Mouse (Mus musculus): ENCODE results near the gene B4galt4.
"Not testable (repeated sequence)": the region's sequence is repeated elsewhere in the genome, so short reads cannot be mapped to it uniquely, and the experiment has no call there.

Gene B4galt4

DNA sequence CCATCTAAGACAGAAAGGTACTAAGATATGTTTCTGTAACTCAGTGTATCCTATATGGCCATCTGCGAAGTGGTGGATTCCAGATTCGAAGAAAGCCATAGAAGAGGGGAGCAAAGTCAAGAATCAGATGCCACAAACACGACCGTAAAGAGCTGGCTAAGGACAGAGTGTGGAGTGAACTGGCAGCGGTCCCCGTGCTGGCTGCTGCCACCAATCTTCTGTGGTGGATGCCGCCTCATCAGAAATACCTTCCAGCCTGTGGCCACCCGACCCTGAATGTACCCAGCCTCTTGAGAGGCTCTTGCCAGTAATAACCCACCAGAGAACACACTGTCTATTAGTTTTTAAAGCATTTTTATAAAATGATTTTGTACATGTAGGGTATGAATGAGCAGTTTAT, 26.3 kb downstream of the B4galt4 start:
- DNase-seq (ENCODE audit: low spot score in 2 of 2): no peak

DNA sequence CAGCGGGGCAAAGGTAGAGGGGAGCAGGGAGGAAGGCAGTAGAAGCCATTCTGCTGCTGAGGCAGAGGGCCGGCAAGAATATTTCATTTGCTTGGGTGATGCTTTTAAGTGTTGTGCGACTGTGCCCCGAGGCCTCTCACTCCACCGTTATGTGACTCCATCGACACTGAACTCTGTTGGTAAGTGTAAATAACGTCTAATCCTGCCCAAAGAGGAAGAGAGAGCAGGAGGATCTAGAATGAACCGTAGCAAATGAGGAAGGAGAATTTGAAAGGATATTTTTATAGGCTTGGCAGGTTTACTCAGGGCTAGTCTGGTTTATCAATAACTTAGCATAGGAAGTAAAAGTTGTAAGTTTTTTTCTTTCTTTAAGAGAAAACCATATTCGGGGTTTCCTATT, 27.5 kb downstream of the B4galt4 start:
- DNase-seq (ENCODE audit: low spot score in 2 of 2): no peak

DNA sequence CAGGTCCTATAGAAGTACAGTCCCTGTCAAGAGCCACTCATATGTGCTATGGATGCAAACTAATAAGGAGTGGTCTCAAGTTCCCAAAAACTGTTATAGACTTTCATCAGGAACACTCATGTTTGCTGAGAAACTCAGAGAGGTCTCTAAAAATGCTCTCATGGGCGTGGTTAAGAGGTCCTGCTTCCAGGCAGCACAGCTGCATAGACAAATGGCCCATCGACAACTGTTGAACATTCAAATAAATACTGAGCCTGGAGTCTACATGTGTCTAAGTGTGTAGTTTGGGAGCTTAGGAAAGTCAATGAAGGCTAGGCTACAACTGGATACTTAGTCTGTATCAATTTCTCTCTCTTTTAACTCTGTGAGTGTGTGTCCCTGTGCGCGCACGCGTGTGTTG, 29.1 kb downstream of the B4galt4 start:
- DNase-seq (ENCODE audit: low spot score in 2 of 2): no peak

DNA sequence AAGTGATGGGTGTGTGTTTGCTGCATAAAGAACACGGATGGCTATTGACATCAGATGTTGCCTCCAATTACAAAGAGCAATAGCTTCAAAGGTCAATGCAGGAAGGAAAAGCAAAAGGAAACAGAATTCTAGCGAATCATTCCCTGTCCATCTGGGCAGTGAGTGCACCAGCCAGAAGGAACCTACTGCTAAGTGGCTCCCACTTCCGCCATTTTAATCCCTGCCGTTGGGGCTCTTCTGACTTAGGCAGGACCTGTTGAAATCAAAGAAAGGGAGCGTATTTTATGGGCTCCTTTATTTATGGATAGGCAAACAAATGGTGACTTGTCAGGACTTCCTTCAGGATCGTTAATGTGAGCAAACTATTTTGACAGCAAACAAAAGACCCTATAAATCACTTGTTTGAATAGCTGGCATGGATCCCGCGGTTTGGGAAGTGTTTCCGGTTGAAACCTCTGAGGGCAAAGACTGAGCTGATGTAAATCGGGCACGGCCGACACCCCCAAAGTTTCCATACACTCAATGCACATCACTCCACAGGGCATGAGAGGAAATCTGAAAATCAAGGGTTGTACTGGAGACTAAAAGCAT, 30.9 kb downstream of the B4galt4 start:
- DNase-seq (ENCODE audit: low spot score in 2 of 2): no peak

DNA sequence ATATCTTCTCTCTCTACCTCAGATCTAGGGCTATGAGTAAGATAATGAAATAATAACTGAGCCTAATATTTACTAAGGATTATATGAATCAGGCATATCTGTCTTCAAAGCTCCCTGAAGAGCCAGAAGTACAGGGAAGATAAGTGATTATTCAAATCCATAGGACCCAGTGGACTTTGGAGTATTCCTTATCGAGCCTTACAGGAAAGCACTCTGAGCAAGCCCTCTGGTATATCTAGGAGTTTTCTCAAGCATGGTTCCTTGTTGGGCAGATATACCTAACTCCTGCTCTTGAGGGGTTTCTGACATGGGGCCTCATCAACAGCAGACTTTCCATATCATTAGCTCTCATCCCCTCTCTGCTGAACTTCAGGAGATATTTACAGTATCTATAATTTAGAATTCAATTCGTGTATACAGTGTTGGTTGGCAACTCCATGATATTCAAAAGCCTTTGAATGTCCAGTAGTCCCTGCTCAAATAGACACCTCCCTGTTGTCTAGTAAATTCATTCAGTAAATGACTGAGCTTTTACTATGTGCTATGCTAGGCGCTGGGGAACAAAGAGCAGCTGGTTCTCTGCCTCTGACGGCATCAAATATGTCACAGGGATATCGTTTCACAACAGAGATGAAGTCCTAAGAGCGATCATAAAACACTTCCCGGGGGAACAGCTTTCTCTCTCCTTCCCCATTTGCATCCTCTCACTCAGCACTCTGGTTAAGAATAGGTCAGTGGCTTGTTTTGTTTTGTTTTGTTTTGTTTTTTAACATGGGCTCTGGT, 33.1 kb downstream of the B4galt4 start:
- no peak for DNase-seq (ENCODE audit: low spot score in 2 of 2)

DNA sequence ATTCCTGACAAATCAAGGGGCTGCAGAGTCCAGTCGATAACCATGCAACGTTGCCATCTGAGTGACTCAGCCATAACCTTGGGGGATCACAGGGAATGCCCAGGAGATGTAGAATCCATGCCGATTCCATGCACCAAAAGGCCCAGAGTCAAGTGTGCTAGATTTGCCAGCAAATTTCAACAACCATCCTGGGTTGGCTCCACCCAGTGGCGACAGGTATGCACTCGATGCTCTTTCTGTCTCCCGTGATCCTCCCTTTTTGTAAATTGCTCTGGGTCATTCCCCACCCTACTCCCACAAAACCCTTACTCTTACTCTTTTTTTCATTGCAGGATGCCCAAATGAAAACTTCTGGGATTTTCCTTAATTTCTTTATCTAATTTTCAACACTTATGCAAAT, 34.3 kb downstream of the B4galt4 start:
- no peak for DNase-seq (ENCODE audit: low spot score in 2 of 2)

DNA sequence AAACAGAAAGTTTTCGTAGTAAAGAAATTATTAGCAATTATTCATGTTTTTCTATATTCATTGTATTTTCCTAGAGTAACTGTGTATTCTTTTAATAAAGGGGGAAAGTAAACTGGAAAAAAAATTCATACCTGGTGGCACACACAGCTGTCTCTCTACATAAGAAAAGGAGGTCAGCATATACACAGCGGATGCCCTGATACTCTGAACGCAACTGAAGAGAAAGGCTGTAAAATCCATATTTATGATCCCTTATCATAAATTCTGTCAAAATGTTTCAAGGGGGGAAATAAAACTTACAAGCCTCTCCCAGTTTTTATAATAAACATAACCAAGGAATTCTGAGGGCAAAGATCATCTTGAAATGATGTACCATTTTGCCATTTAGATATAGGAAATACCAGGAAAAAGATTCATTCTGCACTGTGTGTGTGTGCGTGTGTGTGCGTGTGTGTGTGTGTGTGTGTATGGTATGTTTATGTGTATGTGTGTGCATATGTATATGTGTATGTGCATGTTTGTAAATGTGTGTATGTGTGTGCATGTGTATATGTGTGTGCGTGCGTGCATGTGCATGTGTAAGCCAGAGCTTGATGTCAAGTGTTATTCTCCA, 39.0 kb downstream of the B4galt4 start:
- DNase-seq (ENCODE audit: low spot score in 2 of 2): no peak

DNA sequence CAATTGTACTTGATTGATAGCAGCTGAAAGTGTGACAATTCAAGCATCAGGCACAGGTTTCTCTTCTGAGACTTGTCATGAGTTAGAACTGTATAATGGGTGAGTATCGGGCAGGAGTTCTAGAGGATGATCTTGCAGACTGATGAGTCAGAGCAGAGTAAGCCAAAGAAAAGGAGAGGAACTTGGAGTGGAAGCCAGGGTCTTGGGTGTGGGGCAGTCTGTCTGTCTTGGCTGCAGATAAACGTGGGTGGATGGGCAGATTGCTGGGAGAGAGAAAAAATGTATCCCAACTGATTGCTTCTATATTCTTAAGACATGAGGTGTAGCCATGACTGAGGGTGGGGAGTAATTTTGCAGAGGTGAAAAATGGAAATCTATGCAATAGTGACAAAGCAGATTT, 39.9 kb downstream of the B4galt4 start:
- no peak for DNase-seq (ENCODE audit: low spot score in 2 of 2)

DNA sequence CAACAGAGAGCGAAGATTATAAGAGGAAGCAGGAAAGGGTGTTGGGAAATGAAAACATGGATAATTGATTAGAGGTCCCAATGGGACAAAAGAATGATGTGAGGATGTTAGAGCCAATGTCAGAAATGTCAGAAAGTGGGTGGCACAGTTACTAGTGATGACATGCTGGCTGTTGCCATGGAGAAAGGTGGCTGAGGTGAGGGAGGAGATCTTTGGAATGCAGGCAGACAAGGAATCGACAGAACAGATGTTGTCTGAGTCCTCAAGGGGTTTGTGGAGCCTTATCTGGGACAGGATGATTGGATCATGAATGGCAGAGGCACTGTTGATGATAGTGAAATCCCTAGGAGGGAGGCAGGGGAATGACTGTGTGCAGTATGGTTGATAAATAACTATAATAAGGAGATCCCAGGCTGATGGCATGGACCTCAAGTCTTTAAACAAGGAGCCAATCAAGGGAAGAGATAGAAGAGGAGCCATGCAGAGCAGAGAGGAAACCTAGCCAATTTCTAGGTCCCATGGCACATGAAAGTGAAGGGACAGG, 40.5 kb downstream of the B4galt4 start:
- DNase-seq (ENCODE audit: low spot score in 2 of 2): no peak

DNA sequence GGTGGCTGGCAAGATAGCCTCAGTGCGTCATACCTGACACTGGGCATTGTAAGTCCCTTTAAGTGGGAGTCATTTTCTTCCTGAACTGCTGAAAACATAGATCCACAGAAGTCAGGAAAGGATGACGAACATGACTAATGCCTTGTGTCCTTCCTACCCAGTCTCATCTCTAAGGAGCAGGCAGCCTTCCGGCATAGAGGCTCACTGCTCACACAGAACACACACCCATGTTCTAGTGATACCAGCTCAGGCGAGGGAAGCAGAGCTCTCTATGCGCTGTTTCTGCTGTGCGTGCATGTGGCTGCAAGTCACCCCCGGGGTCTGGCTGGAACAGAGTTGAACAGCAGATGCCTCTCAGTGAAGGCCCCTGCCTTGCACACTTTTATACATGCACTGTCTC, 43.2 kb downstream of the B4galt4 start:
- DNase-seq (ENCODE audit: low spot score in 2 of 2): no peak

DNA sequence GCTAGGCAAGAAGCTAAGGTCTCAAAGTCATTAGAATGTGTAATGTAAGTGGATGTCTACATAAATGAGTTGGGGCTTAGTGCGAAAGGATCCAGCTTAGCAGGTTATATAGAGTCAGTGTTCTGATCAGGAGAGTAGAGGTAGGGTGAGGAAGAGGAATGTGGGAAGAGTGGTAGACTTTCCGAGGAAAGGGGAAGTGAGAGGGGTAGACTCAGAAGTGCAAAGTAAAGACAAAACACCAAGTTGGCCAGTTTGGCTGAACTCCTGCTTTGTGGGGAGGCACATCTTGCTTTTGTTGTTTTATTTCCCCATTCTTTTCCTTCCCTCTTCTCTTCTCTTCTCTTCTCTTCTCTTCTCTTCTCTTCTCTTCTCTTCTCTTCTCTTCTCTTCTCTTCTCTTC, 47.0 kb downstream of the B4galt4 start:
- DNase-seq (ENCODE audit: low spot score in 2 of 2): no peak

DNA sequence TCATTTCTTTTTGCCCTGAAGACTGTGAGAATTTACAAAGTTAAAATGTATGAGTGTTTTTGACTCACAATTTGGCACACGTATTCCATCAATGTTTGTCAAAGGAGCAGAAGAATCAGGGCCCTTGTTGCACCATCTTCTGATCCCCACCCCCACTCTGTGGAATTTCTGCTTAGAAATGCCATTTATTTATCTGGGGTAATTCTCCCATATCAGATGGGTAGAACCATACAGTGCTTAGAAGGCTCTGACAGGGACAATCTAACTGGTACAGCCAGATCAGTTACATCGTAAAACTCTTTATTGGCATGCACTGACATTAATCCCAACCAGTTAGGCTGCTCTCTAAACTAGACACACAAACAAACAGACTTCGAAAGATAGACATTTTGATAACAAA, 47.9 kb downstream of the B4galt4 start:
- DNase-seq (ENCODE audit: low spot score in 2 of 2): no peak

DNA sequence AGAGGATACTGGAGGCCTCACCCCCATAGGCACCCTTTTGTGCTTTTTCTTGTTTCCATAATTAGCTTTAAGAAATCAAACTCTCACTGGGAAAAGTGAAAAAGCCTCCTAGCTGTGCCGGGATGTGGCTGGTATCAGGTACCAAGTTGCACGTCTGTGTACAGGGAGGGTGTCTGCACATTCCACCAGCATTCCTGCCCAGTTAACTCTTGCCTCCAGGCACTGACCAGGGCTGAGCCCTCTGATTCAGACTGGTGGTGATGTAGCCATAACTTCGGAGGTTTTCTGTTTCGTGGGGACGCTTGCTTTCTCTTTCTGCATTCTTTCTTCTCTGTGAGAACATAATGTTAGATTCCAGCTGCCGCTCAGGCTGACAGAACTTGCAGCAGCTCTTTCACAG, 51.1 kb downstream of the B4galt4 start:
- DNase-seq (ENCODE audit: low spot score in 2 of 2): no peak

DNA sequence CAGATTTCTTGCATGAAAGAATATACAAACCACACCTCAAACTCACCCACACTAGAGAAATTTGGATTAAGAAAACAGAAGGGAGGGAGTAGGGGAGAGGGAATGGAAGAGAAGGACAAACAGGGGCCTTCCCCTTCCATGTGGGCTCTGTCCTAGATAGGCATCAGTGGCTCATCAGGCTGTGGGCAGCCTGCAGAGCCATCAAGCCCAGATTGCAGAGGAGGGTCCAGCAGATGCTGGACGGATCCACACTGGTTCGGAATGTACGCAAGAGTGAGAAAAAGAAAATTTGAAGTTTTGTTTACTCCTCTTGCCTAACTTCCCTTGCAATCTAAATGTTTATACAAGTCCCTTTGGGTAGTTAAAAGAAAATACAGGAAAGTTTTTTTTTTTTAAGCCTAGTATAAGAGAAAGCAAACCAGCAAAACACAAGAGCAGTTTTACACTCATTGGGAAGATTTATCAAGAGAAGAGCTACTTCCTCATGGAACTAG, 56.9 kb downstream of the B4galt4 start:
- no peak for DNase-seq (ENCODE audit: low spot score in 2 of 2)

DNA sequence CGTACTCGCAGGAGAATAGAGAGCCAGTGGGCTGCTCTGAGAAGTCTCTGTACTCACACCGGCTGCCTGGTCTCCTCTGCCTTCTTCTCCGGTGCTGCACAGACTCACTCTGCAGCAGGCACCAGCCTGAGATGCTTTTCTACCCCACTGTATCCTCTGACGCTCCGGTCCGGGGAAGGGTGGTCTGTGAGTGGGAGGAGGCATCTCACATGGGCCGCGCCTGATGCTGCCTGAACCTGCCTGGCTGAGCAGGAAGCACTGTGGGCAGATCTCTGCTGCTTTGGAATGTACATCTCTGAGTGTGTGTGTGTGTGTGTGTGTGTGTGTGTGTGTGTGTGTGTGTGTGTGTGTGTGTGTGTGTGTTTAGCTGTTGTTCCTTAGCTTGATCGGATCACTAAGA, 58.0 kb downstream of the B4galt4 start, which contains the start of gene Upk1b:
TSS of gene Upk1b (minus strand) at position 238 of the 400 bp plus-strand sequence.
- no peak for DNase-seq (ENCODE audit: low spot score in 2 of 2)

DNA sequence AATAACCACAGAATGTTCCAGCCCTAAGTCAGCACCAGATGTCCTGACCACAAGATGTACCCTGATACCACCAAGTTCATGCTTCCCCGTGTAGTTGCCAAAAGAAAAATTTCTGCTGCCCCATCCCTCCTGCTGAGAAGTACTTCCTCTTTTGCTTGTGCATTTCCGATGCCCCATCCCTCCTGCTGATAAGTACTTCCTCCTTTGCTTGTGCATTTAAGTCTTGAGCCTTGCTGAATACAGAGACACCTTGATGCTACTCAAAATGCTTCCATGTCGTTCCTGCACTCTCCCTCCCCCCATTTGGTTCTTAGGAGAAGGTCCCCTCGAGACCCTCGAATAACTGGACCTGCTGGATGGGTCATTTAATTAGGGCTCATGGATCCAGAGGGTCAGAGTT, 65.7 kb downstream of the B4galt4 start:
- not testable (repeated sequence) for DNase-seq (ENCODE audit: low spot score in 2 of 2)

DNA sequence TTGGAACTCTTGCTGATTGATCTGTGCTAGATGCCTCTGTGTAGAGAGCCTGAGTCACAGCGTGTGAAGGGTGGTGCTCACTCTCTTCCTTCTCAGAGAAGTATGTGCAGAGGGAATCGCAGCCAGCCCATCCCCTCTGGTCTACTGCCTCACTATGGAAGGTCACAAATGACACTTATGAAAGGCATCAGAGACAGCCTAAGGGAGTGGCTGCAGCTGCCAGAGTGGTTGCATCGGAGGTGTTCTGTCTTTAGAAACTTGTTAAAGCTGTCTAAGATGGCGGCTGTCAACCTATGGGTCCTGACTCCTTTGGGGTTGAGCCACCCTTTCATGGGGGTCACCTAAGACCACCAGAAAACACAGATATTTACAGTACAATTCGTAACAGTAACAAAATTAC, 68.1 kb downstream of the B4galt4 start:
- DNase-seq (ENCODE audit: low spot score in 2 of 2): no peak

DNA sequence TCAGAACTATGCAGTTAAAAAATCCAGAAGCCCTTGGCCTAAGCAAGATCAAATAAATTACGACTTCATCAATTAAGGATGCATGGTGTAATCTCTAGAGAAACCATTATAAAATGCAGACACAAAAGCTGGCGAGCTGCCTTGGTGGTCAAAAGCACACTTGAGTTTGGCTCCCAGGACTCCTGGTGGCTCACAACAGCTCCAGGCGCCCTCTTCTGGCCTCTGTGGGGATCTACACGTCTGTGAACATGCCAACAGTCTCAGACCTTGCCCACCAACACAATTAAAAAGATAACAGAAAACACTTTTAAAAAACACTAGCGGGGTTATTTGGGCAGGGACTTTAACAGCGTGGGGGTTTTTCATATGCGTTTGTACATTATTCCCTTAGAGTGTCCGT, 70.5 kb downstream of the B4galt4 start:
- DNase-seq (ENCODE audit: low spot score in 2 of 2): peak; percentile 47 to 60

Data from heart, adult 9 months (tissue).